Mouse (Mus musculus) liver, embryonic 11.5 days (tissue): Measurements from ENCODE around the gene Ppp2r2c. TPM values are rescaled to one million over a fixed set of nuclear protein-coding genes. Genes with fewer than 3 reads are reported as not detected.

Source experiments
- ATAC-seq: fragments of 200-750 bp; cut with Nextera tagmentation; replicated peaks from 2 replicates; pipeline ENCODE4 v1.8.0; 2017; ENCODE audit warnings: moderate number of reproducible peaks, mild to moderate bottlenecking, moderate TSS enrichment, moderate library complexity; ENCODE audit not compliant: low FRiP score
- DNase-seq: peaks from one replicate; pipeline ENCODE4 v3.0.0-alpha.2; 2017; ENCODE audit warnings: low spot score
- H3K27ac ChIP-seq: fragments of 300-500 bp; sonication (generic); 2 replicates; pipeline ENCODE4 v1.5.1; 2014; ENCODE audit warnings: mild to moderate bottlenecking, low read depth, low read length, control low read depth
- H3K27me3 ChIP-seq: fragments of 300-500 bp; sonication (generic); replicated peaks from 2 replicates; pipeline ENCODE4 v1.6.1; 2014; ENCODE audit warnings: low read length, mixed read lengths; ENCODE audit not compliant: control insufficient read depth, insufficient read depth
- H3K36me3 ChIP-seq: fragments of 300-500 bp; sonication (generic); 2 replicates; pipeline ENCODE4 v1.6.1; 2014; ENCODE audit warnings: mild to moderate bottlenecking, low read length, moderate library complexity, mixed read lengths; ENCODE audit not compliant: control insufficient read depth, insufficient read depth
- H3K4me1 ChIP-seq: fragments of 300-500 bp; sonication (generic); replicated peaks from 2 replicates; pipeline ENCODE4 v1.6.1; 2014; ENCODE audit warnings: low read length, mixed read lengths; ENCODE audit not compliant: control insufficient read depth, insufficient read depth
- H3K4me2 ChIP-seq: fragments of 300-500 bp; sonication (generic); 2 replicates; pipeline ENCODE4 v1.6.1; 2014; ENCODE audit warnings: mild to moderate bottlenecking, control low read depth, moderate library complexity
- H3K4me3 ChIP-seq: fragments of 300-500 bp; sonication (generic); 2 replicates; pipeline ENCODE4 v1.5.1; 2014; ENCODE audit warnings: low read depth, low read length, control low read depth
- H3K9ac ChIP-seq: fragments of 300-500 bp; sonication (generic); 2 replicates; pipeline ENCODE4 v1.6.1; 2014; ENCODE audit warnings: low read depth, low read length, control low read depth
- H3K9me3 ChIP-seq: fragments of 300-500 bp; sonication (generic); 2 replicates; pipeline ENCODE4 v1.6.1; 2016; ENCODE audit warnings: low read length, inconsistent platforms, mixed read lengths; ENCODE audit not compliant: control insufficient read depth
- WGBS: fragments of 180-500 bp; shearing (Covaris S2); extraction: QIAGEN DNeasy Blood & Tissue Kit; methylation state at CpG from one replicate; pipeline ENCODE4 v1.1.7; 2014; 5-methylcytosine and 5-hydroxymethylcytosine counted together
- polyA plus RNA-seq: library from polyadenylated mRNA; unstranded; fragments of >200 nt; fragmentation: Nextera tagmentation; extraction: Ambion mirVana; gene quantifications from 2 replicates; pipeline ENCODE4 v1.2.1, GENCODE M21; 2014

Gene Ppp2r2c
- polyA plus RNA-seq, 1 experiment from 2014 or later = 0.33 TPM

DNA sequence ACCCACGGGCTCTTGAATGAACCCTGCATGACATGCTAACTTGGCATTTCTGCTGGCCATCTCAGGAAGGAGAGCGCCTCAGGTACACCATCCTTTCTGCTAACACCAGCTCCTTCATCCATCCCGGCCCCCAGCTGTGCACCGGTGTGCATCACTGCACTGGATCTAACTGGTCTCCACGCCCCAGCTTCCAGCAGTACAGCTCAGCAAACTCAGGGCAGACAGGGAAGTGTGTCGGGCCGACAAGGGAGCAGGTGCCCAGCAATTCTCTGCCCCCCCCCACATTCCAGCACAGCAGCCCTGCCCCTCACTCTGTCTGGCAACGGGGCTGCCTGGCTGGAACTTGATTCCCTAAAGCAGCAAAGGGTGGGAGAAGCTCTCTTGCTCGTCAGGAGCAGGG is 109.5 kb downstream of the Ppp2r2c start:
- H3K27me3 ChIP-seq = no peaks in the 10 kb centered on the region
- DNase-seq (no peak), ATAC-seq (no peak)
- 72% methylated on average over 9 of the region's 9 CpGs for WGBS
- H3K9ac ChIP-seq = no peak overlapping the region
- H3K4me1 ChIP-seq = no peaks in the 10 kb centered on the region
- no peak overlapping the region for H3K27ac ChIP-seq
- no peaks in the 10 kb centered on the region for H3K9me3 ChIP-seq
- no peak overlapping the region for H3K4me3 ChIP-seq
- H3K36me3 ChIP-seq = no peaks in the 10 kb centered on the region
- H3K4me2 ChIP-seq = no peak overlapping the region

DNA sequence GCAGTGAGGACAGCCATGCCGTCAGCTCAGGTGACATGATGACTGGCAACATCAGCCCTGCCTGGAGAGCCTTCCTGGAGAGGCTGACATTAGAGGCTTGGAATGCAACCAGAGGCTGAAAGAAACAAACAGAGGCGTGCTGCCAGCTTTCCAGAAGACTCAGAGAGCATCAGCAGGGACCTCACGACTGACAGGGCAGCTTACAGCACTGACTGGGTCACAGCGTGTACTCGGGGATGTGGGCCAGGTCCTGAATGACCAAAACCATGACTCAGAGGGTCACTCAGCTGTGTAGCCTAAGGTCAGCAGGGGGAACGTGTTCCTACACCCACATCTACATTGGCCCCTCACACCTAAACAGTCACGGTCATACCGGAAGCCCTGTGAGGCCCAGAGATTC is 110.7 kb downstream of the Ppp2r2c start:
- H3K4me3 ChIP-seq = no peak overlapping the region
- no peaks in the 10 kb centered on the region for H3K4me1 ChIP-seq
- no peak overlapping the region for H3K27ac ChIP-seq
- H3K36me3 ChIP-seq = no peaks in the 10 kb centered on the region
- 73% methylated on average over 8 of the region's 8 CpGs for WGBS
- no peaks in the 10 kb centered on the region for H3K27me3 ChIP-seq
- H3K4me2 ChIP-seq = no peak overlapping the region
- ATAC-seq (no peak), DNase-seq (no peak)
- no peak overlapping the region for H3K9ac ChIP-seq
- no peaks in the 10 kb centered on the region for H3K9me3 ChIP-seq

DNA sequence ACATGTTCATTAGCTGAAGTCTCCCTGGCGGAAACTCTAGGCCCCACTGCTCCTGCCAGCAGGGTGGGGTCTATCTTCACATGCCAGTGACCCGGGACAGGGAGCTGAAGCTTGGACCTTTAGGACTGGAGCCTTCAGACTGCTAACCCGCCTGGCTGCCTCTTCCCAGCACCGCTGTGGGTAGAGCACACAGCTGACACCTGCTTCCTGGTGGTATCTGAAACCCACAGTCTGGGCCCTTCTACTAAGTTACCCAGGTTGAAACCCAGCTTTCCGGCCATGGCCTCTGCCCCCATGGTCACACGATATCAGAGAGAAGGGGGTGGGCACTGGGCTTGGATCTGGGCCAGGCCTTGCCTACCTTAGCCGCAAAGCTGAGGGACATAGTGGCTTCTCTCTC is 111.3 kb downstream of the Ppp2r2c start:
- Histone ChIP-seq H3K4me2 (no peak overlapping the region), H3K27me3 (no peaks in the 10 kb centered on the region), H3K4me1 (no peaks in the 10 kb centered on the region), H3K36me3 (no peaks in the 10 kb centered on the region), H3K27ac (no peak overlapping the region), H3K4me3 (no peak overlapping the region), H3K9me3 (no peaks in the 10 kb centered on the region), H3K9ac (no peak overlapping the region)
- ATAC-seq (no peak), DNase-seq (no peak)
- WGBS = 75% methylated on average over 7 of the region's 7 CpGs

DNA sequence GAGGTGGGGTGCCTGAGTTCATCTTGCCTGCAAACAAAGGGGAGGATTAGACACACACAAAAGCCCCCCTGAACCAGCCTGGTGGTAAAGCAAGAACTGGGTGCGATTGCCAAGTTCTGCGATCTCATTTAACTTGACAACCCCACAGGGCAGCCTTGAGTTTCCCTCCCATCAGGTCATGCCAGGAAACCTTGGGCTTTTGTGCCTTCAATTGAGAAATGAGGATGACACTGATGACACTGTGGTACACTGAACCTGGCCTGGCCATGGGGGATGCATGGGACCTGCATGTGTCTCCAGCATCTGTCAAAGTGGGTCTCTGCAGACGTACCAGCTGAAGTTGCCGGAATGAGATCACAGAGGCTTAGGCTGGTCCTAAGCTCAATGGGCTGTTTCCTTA is 114.0 kb downstream of the Ppp2r2c start:
- no peaks in the 10 kb centered on the region for H3K4me1 ChIP-seq
- H3K4me3 ChIP-seq = no peak overlapping the region
- DNase-seq = no peak
- H3K27me3 ChIP-seq = 0 out of 2 replicates have a peak, but pooled peaks cover 1% of the 10 kb centered on the region
- no peak overlapping the region for H3K27ac ChIP-seq
- ATAC-seq = no peak
- no peaks in the 10 kb centered on the region for H3K36me3 ChIP-seq
- no peaks in the 10 kb centered on the region for H3K9me3 ChIP-seq
- H3K9ac ChIP-seq = no peak overlapping the region
- no peak overlapping the region for H3K4me2 ChIP-seq
- WGBS = 93% methylated on average over 4 of the region's 4 CpGs

DNA sequence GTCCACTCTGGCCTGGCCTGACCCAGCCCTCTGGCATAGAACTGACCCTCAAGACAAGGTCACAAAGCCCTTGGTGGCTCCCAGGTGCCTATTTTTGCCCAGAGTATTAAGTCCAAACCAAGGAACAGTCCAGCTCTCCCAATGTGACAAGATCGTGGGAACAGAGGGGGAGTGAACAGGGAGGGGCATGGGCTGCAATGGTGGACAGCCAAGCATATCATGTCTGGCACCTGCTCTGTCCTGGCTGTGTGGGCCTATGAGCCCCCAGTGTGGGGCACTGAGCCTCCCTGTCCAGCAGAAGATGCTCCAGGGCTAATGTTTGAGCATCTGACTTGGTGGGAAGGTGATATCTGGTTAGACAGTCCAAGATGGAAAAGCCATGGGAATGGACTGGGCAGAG is 118.3 kb downstream of the Ppp2r2c start:
- DNase-seq (no peak), ATAC-seq (no peak)
- no peak overlapping the region for H3K9ac ChIP-seq
- H3K4me2 ChIP-seq = no peak overlapping the region
- no peak overlapping the region for H3K4me3 ChIP-seq
- H3K4me1 ChIP-seq = no peaks in the 10 kb centered on the region; the same call in 1 of the 2 replicates
- no peak overlapping the region for H3K27ac ChIP-seq
- peaks cover 2% of the 10 kb centered on the region; the same call in 1 of the 2 replicates for H3K27me3 ChIP-seq
- H3K36me3 ChIP-seq = no peaks in the 10 kb centered on the region
- WGBS = 74% methylated on average over 1 of the region's 1 CpGs
- H3K9me3 ChIP-seq = no peaks in the 10 kb centered on the region

DNA sequence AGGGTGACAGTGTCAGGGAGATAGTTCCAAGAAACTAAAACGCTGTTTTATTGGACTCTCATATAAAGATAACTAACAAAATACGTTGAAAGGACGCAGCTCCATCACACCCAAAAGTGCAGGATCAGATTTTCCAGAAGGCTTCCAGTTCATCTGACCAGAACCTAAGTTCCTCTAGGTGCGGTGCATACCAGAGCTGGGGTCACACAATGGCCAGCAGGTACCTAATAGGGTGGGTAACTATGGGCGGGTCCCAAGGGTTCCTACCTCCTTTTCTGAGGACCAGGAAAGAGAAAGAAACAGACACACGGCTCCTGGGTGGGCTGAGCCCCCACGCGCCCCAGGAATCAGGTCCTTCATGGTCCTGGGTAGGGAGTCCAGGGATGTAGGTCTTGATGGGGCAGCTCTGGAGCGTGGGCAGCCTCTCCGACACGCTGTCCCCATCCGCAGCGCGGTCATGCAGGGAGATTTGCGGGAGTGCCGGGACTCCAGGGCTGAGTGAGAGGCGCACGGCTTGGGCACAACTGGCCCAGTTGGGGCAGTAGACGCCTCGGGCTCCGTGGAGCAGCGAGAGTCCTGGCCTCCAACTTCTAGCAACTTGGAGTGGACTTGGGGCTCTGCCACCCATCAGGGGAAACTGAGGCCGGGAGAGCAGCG is 119.9 kb downstream of the Ppp2r2c start:
- Histone ChIP-seq H3K36me3 (no peaks in the 10 kb centered on the region), H3K27me3 (peaks cover 2% of the 10 kb centered on the region; the same call in 1 of the 2 replicates), H3K9me3 (no peaks in the 10 kb centered on the region), H3K27ac (no peak overlapping the region), H3K4me3 (peak overlapping the region; percentile 62), H3K4me1 (no peaks in the 10 kb centered on the region; the same call in 1 of the 2 replicates), H3K9ac (peak overlapping the region; percentile 63), H3K4me2 (peak overlapping the region; percentile 92)
- ATAC-seq = peak; percentile 26
- 14% methylated on average over 24 of the region's 24 CpGs for WGBS
- no peak for DNase-seq

DNA sequence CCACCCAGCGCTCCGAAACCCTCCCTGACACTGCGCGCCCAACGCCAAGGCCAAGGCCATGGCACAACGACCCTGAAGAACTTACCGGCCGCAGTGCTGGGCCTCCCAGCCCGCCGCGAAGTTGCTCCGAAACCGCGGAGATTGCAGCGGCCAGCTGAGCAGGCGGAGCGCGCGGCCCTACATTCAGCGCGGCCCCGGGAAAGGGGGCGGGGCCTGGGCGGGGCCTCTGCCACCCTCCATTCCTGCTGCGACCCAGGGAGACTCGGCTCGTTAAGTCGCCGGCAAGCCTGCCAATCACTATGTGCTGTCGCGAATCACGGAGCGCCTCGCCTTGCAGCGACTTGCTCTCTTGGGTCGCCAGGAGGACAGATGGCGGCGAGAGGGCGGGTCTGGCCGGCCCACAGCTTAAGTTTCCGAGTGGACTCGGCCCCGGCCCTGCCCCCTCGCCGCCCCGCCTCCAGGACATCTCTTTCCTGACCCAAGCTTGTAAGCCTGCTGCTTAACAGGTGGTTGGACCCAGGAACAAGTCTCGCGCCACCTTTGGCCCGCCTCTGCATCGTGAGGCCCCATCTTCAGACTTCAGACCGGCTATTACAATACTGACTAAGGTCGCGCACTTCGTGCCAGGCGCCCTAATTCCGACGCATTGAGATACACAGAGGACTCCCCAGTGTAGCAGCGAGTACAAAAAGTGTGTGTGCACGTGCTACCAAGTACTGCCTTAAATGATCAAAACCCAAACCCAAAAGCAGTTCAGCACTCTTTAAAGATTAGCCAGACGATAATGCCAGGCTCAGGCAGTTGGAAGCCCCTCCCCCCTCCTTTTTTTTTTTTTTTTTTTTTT is 120.7 kb downstream of the Ppp2r2c start, which contains the start of gene Wfs1:
Gene Wfs1, minus strand, starts transcription at position 425 of the 844 bp plus-strand sequence.
- Histone ChIP-seq H3K27ac (no peak within 1 kb of the TSS), H3K9me3 (no peaks in the 10 kb centered on the region), H3K4me2 (peak within 1 kb of the TSS; percentile 92), H3K9ac (peak within 1 kb of the TSS; percentile 63), H3K36me3 (no peaks in the 10 kb centered on the region), H3K4me1 (no peaks in the 10 kb centered on the region; the same call in 1 of the 2 replicates), H3K27me3 (peaks cover 2% of the 10 kb centered on the region; the same call in 1 of the 2 replicates), H3K4me3 (peak within 1 kb of the TSS; percentile 62)
- under 1% methylated on average over 59 of the region's 60 CpGs for WGBS
- DNase-seq (peak; percentile 89), ATAC-seq (peak; percentile 95)

DNA sequence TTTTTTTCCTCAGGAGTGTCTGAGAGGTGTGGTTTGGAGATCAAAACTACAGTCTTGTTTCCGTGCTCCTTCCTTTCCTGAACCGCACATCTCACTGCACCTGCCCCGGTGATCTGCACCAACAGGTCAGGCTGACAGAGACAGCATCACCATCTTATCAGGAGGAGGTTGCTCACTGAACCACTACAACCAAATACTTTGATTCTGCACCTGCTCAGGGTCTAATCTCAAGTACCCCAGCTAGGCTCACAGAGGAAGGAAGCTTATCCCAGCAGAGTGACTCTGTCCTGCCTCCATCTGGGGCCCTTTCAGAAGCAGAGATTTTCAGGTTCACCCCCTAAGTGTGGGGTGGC is 121.3 kb downstream of the Ppp2r2c start:
- 7% methylated on average over 3 of the region's 3 CpGs for WGBS
- peak overlapping the region; percentile 92 for H3K4me2 ChIP-seq
- no peak for ATAC-seq
- H3K27ac ChIP-seq = no peak overlapping the region
- peak overlapping the region; percentile 62 for H3K4me3 ChIP-seq
- no peaks in the 10 kb centered on the region for H3K36me3 ChIP-seq
- DNase-seq = no peak
- no peaks in the 10 kb centered on the region; the same call in 1 of the 2 replicates for H3K4me1 ChIP-seq
- no peak overlapping the region for H3K9ac ChIP-seq
- H3K9me3 ChIP-seq = no peaks in the 10 kb centered on the region
- H3K27me3 ChIP-seq = peaks cover 2% of the 10 kb centered on the region; the same call in 1 of the 2 replicates
